Mouse (Mus musculus) kidney, embryonic 14.5 days (tissue): Measurements from ENCODE around the gene St6galnac3. TPM values are rescaled to one million over a fixed set of nuclear protein-coding genes. Genes with fewer than 3 reads are reported as not detected.
A peak's percentile ranks its signal among the peaks of the same experiment; 100 is the strongest.

ENCODE experiments used
- ATAC-seq: fragments of 200-750 bp; cut with Nextera tagmentation; 2 replicates; pipeline ENCODE4 v1.8.0; 2017; ENCODE audit warnings: moderate number of reproducible peaks, mild to moderate bottlenecking, moderate TSS enrichment, moderate library complexity; ENCODE audit not compliant: low FRiP score, low TSS enrichment
- H3K27ac ChIP-seq: fragments of 300-500 bp; sonication (generic); 2 replicates; pipeline ENCODE4 v1.5.1; 2014; ENCODE audit warnings: low read depth, mild to moderate bottlenecking, low read length, moderate library complexity, mixed read lengths
- H3K27me3 ChIP-seq: fragments of 300-500 bp; sonication (generic); 2 replicates; pipeline ENCODE4 v1.6.1; 2014; ENCODE audit warnings: mild to moderate bottlenecking, low read length; ENCODE audit not compliant: control insufficient read depth, insufficient read depth
- H3K36me3 ChIP-seq: fragments of 300-500 bp; sonication (generic); 2 replicates; pipeline ENCODE4 v1.6.1; 2014; ENCODE audit warnings: low read length, mixed read lengths; ENCODE audit not compliant: control insufficient read depth, insufficient read depth
- H3K4me1 ChIP-seq: fragments of 300-500 bp; sonication (generic); 2 replicates; pipeline ENCODE4 v1.6.1; 2014; ENCODE audit warnings: low read length, mixed read lengths; ENCODE audit not compliant: control insufficient read depth, insufficient read depth
- H3K4me2 ChIP-seq: fragments of 300-500 bp; sonication (generic); replicated peaks from 2 replicates; pipeline ENCODE4 v1.6.1; 2014; ENCODE audit warnings: low read depth, mild to moderate bottlenecking, low read length
- H3K4me3 ChIP-seq: fragments of 300-500 bp; sonication (generic); 2 replicates; pipeline ENCODE4 v1.5.1; 2014; ENCODE audit warnings: mild to moderate bottlenecking, low read length
- H3K9ac ChIP-seq: fragments of 300-500 bp; sonication (generic); 2 replicates; pipeline ENCODE4 v1.6.1; 2014; ENCODE audit warnings: low read depth, mild to moderate bottlenecking, low read length, moderate library complexity
- H3K9me3 ChIP-seq: fragments of 300-500 bp; sonication (generic); 2 replicates; pipeline ENCODE4 v1.6.1; 2016; ENCODE audit warnings: low read length; ENCODE audit not compliant: control insufficient read depth
- WGBS: fragments of 180-500 bp; shearing (Covaris S2); extraction: QIAGEN DNeasy Blood & Tissue Kit; methylation state at CpG from one replicate; pipeline ENCODE4 v1.1.7; 2014; 5-methylcytosine and 5-hydroxymethylcytosine counted together
- polyA plus RNA-seq: library from polyadenylated mRNA; unstranded; fragments of >200 nt; fragmentation: Nextera tagmentation; extraction: Ambion mirVana; gene quantifications from 2 replicates; pipeline ENCODE4 v1.2.1, GENCODE M21; 2014

St6galnac3 gene
- polyA plus RNA-seq, 1 experiment from 2014 or later, result 63.8 TPM

DNA sequence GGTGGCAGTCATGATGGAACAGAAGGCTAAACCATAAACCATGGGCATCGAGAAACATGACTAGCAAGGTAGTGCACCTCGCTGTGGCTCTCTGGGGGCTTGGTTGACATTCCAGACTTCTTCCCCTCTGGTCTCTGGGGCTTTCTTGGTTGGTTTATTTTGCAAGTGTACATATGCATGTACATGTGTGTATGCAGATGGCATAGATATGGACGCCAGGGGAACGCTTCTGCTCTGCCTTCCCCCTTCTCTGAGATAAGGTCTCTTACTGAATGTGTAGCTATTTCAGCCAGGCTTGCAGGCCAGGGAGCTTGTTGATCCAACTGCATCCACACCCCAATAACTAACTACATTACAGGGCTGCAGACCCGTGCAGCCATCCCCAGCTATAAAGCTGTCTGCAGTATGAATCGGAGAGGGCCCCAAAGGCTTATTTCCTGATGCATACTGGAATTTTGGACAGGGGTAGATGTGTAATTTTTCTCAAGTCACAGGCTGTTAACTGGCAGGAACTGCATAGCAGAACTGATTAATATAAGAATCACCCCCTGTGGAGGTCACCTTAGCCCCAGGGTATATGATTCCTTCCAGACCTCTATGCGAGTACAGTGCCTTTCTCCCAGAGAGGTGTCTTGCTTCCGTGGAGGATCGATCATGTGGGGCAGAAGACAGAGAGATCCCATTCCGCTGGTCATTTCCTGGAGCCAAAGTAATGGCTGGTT is 53.9 kb downstream of the St6galnac3 start:
- Histone ChIP-seq H3K36me3 (no peaks in the 10 kb centered on the region), H3K9me3 (no peaks in the 10 kb centered on the region), H3K27ac (no peak overlapping the region), H3K27me3 (no peaks in the 10 kb centered on the region), H3K4me1 (peaks cover 51% of the 10 kb centered on the region), H3K9ac (no peak overlapping the region), H3K4me2 (no peak overlapping the region), H3K4me3 (no peak overlapping the region)
- WGBS, result 48% methylated on average over 10 of the region's 10 CpGs
- ATAC-seq, result 0 out of 2 replicates have a peak, but pooled peaks have one; percentile 9

DNA sequence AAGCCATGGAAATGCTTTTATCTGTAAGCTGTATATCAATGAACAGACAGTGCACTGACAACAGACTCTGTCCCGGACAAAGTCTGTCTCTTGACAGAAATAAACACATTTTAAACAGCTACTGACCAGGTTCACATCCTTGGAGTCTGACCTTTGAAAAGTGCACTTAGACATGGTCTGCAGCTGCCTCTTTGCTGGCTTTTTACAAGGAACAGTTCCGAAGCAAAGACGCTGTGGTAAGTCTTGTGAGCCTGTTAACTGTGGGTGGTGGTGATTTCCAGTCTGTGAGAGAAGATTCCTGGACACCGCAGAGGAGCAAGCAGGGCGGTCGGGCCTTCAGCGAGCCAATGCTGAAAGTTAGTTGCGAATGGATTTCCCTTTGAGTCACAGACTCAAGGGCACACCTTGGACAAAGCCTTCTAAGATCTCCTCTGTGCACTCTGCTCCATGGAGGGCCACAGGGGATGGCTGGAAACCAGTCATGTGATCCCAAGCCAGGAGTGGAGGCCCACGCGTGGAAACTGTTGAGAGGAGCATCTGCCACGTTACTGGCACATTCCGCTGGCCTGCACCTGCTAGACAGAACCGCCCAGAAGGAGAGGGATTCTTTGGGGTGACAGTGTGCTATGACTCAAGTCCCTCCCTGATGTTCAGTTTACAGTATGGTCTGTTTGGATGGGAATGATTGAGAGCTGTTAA is 55.1 kb downstream of the St6galnac3 start:
- Histone ChIP-seq H3K4me1 (peaks cover 42% of the 10 kb centered on the region), H3K27me3 (no peaks in the 10 kb centered on the region), H3K4me2 (no peak overlapping the region), H3K9ac (no peak overlapping the region), H3K27ac (peak overlapping the region; percentile 74; the same call in 1 of the 2 replicates), H3K4me3 (no peak overlapping the region), H3K36me3 (no peaks in the 10 kb centered on the region), H3K9me3 (no peaks in the 10 kb centered on the region)
- 76% methylated on average over 13 of the region's 13 CpGs for WGBS
- no peak; the same call in 1 of the 2 replicates for ATAC-seq

DNA sequence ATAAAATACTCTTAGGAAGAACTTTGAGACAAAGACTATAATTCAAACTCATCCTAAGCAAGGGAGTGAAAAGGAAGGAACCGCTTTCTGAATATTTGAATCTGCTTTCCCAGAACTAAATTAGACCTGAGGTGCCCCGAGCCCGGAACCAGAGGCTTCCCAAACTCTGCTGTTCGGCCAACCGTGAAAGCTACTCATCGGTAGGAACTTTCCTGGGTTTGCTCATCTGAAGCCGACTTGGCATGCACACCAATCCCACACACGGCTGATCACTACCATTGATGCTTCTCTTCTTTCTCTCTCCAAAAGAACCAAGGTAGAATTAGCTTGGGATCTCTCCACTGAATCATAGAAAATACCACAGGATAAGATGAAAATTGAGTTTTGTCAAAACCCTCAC is 55.6 kb downstream of the St6galnac3 start:
- H3K4me2 ChIP-seq, result no peak overlapping the region
- no peak overlapping the region for H3K4me3 ChIP-seq
- no peak for ATAC-seq
- peaks cover 41% of the 10 kb centered on the region for H3K4me1 ChIP-seq
- WGBS, result 29% methylated on average over 8 of the region's 8 CpGs
- no peaks in the 10 kb centered on the region for H3K9me3 ChIP-seq
- no peaks in the 10 kb centered on the region for H3K36me3 ChIP-seq
- H3K9ac ChIP-seq, result no peak overlapping the region
- no peaks in the 10 kb centered on the region for H3K27me3 ChIP-seq
- peak overlapping the region; percentile 74 for H3K27ac ChIP-seq

- Histone ChIP-seq H3K9me3 (no peaks in the 10 kb centered on the region), H3K4me3 (no peak overlapping the region), H3K4me1 (peaks cover 41% of the 10 kb centered on the region), H3K9ac (no peak overlapping the region), H3K27me3 (no peaks in the 10 kb centered on the region), H3K27ac (peak overlapping the region; percentile 74), H3K36me3 (no peaks in the 10 kb centered on the region), H3K4me2 (no peak overlapping the region)
- peak; percentile 74 for ATAC-seq
- WGBS, result 64% methylated on average over 21 of the region's 21 CpGs
These were observed 56.3 kb downstream of the St6galnac3 start for GRCm38 (mm10) chr3:153668447-153669290.

DNA sequence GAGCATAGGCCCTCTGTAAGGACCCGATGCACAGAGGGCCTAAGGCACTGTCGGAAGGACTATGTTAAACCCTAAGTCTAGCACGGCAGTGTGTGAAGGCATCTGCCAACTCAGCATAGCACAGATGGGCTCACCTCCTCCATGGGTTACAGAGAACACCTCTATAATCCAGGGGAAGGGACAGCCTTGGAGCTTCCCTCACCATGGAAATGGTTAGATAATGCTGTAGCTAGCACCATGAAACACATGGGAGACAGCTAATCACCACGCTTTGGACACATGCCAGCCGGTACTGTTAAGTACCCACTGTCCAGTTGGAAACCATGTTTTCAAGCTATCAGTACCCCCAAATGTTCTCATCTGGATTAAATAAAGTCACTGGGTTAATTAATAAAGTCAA is 60.3 kb downstream of the St6galnac3 start:
- peaks cover 43% of the 10 kb centered on the region for H3K4me1 ChIP-seq
- WGBS, result 82% methylated on average over 5 of the region's 5 CpGs
- H3K4me2 ChIP-seq, result no peak overlapping the region
- no peak overlapping the region for H3K4me3 ChIP-seq
- no peak for ATAC-seq
- 0 out of 2 replicates have a peak overlapping the region, but pooled peaks have one; percentile 42 for H3K27ac ChIP-seq
- H3K36me3 ChIP-seq, result no peaks in the 10 kb centered on the region
- no peak overlapping the region for H3K9ac ChIP-seq
- H3K9me3 ChIP-seq, result no peaks in the 10 kb centered on the region
- no peaks in the 10 kb centered on the region for H3K27me3 ChIP-seq

- Histone ChIP-seq H3K4me1 (peaks cover 36% of the 10 kb centered on the region), H3K9ac (no peak overlapping the region), H3K27ac (peak overlapping the region; percentile 7; the same call in 1 of the 2 replicates), H3K9me3 (no peaks in the 10 kb centered on the region), H3K36me3 (0 out of 2 replicates have a peak, but pooled peaks cover 2% of the 10 kb centered on the region), H3K4me2 (no peak overlapping the region), H3K4me3 (no peak overlapping the region), H3K27me3 (no peaks in the 10 kb centered on the region)
- WGBS, result 39% methylated on average over 10 of the region's 10 CpGs
- ATAC-seq, result peak; percentile 36; the same call in 1 of the 2 replicates
These were observed 61.0 kb downstream of the St6galnac3 start for GRCm38 (mm10) chr3:153663841-153664427.

GRCm38 (mm10) chr3:153662796-153663195 is 62.2 kb downstream of the St6galnac3 start:
- 75% methylated on average over 9 of the region's 9 CpGs for WGBS
- H3K27ac ChIP-seq, result peak overlapping the region; percentile 55
- no peak overlapping the region for H3K4me2 ChIP-seq
- H3K4me3 ChIP-seq, result no peak overlapping the region
- no peaks in the 10 kb centered on the region for H3K27me3 ChIP-seq
- H3K9ac ChIP-seq, result no peak overlapping the region
- no peaks in the 10 kb centered on the region for H3K9me3 ChIP-seq
- H3K36me3 ChIP-seq, result 0 out of 2 replicates have a peak, but pooled peaks cover 2% of the 10 kb centered on the region
- H3K4me1 ChIP-seq, result peaks cover 27% of the 10 kb centered on the region
- no peak for ATAC-seq

- H3K4me1 ChIP-seq, result peaks cover 26% of the 10 kb centered on the region
These were observed 63.0 kb downstream of the St6galnac3 start for GRCm38 (mm10) chr3:153661927-153662326.

More at GRCm38 (mm10) chr3:153661927-153662326, 63.0 kb downstream of the St6galnac3 start:
- H3K27me3 ChIP-seq, result no peaks in the 10 kb centered on the region
- H3K9me3 ChIP-seq, result no peaks in the 10 kb centered on the region
- H3K9ac ChIP-seq, result no peak overlapping the region
- no peak overlapping the region for H3K4me2 ChIP-seq
- no peak overlapping the region for H3K4me3 ChIP-seq
- 86% methylated on average over 7 of the region's 7 CpGs for WGBS
- H3K27ac ChIP-seq, result no peak overlapping the region
- H3K36me3 ChIP-seq, result 0 out of 2 replicates have a peak, but pooled peaks cover 2% of the 10 kb centered on the region
- ATAC-seq, result no peak
